Mouse (Mus musculus) lung, adult 18-20 months (tissue): Measurements from ENCODE around the gene Ada.

Source experiments
- DNase-seq, 2 experiments: peaks; one replicate each; pipeline ENCODE4 v3.0.0; 2022; ENCODE audit warnings: mixed read lengths in 2 of 2

Ada gene

GRCm38 (mm10) chr2:163749647-163750611 is at the start of gene Ada:
Gene Ada (minus strand): TSS chr2:163750239.
- DNase-seq = peak; percentile 39 to 40

DNA sequence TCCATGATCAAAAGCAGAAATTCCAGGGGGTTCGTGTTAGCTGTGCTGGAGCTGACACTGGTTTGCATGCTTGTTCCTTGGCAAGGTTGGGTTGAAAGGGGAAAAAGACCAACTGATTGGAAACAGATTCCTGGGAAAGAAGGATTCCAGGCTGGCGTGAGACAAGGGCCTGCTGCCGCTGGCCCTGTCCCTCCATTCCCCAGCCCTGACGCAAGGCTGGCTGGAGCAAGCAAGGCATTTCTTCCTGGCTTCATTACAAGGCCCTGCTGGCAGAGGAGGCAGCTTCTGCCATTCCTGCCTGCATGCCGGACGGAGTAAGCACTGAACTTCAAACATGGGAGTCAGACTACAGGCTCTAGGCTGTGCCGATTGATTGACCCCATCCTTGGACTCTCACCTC is 48.4 kb upstream of the Ada start:
- peak; percentile 62 to 67 for DNase-seq

GRCm38 (mm10) chr2:163788484-163788883 is 38.4 kb upstream of the Ada start:
- peak; percentile 65 to 71 for DNase-seq

- DNase-seq = peak; percentile 13 to 48
These were observed 37.7 kb upstream of the Ada start for GRCm38 (mm10) chr2:163787709-163788108.

DNA sequence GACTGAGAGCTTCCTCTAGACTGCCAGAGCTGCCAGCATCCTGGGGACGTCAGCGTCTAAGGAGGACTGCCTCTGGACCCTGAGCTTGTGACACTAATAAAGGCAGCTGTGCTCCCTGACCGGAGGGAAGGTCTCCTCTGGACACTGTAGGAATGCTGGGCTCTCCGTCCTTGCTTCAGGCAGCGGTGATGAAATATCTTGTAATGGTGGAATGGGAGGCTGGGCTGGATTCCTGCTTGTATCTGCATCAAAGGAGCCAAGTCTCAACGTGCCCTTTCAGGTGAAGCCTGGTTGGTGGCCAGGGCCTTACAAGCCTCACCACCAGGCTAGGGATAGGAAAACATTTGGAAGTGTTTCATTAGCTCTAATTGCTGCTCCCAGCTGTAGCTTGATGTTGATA is 37.0 kb upstream of the Ada start:
- no peak for DNase-seq

DNA sequence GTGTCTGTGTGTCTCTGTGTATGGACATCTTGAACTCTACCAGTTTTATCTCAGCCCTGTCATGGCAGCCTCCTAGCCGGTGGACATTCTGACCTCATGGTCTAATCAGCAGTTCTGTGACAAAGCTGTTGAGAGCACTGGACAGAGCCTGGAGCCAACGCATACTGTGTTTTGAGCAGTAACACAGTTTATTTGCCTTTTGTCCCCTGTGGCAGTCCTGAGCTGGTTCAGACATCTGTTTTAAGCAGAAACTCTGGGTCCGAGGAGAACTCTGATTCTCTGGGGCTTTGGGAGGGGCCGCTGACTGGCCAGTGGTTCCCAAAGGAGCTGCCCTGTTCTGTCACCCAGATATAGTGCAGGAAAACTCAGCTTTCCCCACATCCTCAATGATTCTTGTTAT is 33.9 kb upstream of the Ada start:
- no peak for DNase-seq

GRCm38 (mm10) chr2:163783368-163783767 is 33.3 kb upstream of the Ada start:
- no peak for DNase-seq

DNA sequence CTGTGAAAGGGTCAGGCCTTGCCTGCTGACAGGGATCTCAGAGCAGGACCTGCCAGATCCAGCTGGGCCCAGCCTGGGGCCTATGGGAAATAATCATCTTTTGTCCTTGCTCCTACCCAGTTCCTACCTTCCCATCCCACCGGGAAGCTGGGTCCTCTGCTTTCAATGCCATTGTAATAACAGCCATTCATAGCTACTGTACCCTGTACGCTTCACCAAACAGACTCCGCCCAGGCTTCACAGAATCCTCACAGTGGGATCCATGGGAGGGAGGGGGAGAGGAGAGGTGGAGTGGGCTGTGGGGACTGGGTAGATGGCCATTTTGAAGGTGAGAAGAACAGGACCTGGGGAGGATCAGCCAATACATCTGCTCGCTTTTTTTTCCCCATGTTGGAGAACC is 28.9 kb upstream of the Ada start:
- DNase-seq = no peak

DNA sequence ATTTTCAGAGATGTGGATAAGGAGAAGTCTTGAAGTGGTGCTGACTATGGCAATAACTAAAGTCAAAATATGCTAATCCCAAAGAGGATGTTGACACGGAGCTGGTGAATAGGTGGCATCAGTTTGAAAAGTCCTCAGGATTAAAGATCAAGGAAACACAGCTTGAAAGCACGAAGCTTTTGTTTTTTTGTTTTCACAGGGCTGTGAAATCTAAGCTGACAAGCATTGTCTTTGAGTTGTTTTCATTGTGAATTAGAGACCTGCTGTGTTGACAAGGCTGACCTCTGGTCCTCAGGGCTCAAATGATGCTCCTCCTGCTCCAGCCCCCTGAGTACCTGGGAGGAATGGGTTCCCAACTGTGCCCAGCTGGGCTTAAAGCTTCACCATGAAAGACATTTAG is 27.0 kb upstream of the Ada start:
- DNase-seq = no peak

GRCm38 (mm10) chr2:163776661-163777060 is 26.6 kb upstream of the Ada start:
- no peak for DNase-seq

- DNase-seq = no peak
These were observed 20.7 kb upstream of the Ada start for GRCm38 (mm10) chr2:163770731-163771130.

- DNase-seq = no peak
These were observed 16.9 kb upstream of the Ada start for GRCm38 (mm10) chr2:163766890-163767289.

DNA sequence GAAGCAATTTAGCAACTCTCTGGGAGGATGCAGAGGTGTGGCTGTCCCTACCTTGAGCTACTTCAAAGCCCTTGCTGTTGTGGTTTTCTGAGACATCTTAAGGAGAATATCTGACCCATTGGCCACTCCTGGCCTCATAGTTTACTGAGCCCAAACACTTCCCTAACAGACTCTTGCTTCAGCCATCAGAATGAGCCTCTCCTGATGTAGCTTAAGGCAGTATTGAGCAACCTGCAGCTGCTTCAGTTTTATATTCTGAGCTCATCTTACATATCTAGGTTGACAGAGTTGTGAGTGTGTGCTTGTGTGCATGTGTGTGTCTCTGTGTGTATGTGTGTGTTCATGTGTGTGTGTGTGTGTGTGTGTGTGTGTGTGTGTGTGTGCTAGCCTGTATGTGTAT is 16.2 kb upstream of the Ada start:
- no peak for DNase-seq

- no peak for DNase-seq
These were observed 11.4 kb upstream of the Ada start for GRCm38 (mm10) chr2:163761402-163761801.

DNA sequence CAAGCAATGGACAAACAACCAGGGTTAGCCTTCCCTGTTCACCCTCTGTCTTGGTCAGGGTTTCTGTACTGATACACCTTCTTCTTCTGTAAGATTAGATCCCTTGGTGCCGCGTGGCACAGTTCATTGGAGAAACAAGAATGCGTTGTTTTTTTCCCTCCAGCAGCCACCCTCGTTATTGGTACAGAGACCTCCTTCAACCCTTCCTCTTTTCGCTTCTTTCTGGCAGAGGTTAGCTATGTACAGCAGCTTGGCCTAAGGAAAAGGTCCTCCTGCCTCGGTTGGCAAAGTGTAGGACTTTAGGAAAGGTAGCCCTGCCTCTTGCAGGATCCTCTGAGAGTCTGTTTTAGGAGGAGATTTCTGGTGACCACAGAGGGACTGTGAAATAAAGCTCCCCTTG is 10.6 kb upstream of the Ada start:
- no peak for DNase-seq

DNA sequence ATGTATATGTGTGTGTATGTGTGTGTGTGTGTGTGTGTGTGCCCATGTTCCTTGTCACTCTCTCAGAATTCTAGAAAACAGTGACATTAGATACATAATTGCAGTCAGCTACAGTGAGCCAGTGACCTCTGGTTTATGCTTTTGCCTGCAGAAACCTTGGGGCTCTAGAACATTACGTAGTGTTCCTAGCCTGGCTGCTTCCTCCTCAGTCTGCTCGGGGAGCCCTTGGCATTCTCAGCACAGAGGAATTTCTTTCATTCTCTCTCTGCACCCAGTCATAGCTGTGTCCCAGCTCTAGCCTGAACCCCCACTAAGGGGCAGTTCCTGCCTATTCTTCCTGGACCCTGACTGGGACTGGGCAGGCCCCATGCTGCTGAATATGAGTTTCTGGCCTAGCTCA is 8.1 kb upstream of the Ada start:
- DNase-seq = no peak

DNA sequence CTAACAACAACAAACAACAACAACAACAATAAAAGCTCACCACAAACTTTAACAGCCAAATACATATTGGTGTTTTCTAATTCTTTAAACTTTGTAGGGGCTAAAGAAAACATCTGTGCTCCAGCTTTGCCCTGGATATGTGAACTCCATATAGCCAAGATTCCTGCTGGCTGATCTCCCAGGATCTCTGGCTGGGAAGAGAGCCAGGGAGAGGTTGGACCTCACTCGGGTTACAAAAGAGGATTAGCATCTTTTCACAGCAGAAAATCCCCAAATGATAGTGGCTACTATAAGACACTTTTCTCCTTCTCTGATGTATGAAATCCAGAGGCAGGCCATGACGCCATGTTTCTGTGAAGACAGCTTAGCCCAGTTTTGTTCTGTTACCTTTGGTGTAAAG is 6.7 kb upstream of the Ada start:
- peak in 1 of 2 experiments; percentile 26 for DNase-seq

DNA sequence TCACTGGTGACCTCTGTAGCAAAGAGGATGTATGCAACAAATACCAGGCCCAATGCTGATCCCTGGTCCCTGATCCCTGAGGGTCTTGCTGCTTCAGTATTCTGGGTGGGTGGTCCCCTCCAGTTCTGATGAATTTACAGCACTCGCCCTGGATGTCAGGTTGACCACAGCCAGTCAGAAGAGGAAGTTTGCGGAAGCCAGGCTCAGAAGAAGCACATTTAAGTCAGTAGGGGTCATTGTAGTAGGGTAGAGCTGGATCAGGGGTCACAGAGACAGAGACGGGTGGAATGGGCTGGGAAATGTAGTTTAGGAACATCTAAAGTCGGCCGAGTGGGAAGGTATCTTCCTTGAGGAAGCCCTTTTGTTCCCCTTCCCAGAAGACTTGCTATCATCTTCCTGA is 4.2 kb upstream of the Ada start:
- no peak for DNase-seq

DNA sequence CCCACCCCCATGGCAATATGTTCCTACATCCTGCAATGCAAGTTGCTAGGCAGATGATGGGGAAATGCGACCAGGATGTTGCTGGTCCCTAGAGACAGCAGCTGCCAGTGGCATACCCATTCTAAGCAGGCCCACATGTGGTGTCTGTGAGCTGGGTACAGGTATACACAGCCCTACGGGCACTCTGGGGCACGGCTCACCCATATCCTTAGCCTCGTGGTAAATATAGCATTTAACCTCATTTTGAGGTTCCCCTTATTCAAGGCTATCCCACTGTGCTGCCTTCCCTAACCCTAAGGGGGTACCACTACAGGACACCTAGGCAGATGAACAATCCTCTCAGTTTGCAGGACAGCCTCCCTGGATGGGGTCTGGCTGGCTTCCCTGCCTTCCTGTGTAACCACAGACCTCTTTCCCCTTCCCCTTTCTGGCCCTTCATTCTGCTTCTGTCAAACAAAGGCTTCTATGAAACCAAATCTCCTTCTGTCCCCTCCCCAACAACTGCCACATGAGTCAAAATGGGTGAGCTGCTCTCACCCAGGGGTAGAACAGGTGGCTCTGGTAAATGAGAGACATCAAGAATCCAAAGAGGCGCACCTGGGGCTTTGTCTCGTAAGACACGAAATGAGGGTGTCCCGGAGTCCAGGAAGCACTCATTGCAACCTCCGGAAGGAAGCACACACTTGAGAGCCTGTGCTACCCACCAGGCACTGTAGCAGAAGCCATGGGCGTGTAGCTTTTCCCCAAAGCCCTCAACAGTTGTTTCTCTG is 5.1 kb downstream of the Ada start:
- DNase-seq = no peak

GRCm38 (mm10) chr2:163743357-163743756 is 6.7 kb downstream of the Ada start:
- DNase-seq = peak; percentile 16 to 41

DNA sequence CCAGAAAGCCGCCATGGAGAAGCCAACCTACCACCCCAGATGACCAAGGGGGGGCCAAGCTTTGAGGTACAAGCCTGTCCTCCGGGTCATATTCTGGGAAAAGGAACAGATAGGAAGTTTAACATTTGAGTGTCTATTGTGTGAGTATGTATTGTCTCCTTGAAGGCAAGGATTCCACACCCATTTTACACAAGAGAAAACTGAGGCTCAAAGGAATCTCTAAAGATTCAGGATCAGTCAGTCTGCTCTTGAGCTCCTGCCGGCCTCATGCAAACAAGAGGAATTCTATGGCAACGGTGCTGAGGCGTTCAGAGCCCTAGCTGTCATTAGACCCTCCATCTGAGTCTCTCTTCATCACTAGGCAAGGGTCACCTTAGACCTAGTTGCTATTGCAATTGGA is 7.4 kb downstream of the Ada start:
- no peak for DNase-seq

DNA sequence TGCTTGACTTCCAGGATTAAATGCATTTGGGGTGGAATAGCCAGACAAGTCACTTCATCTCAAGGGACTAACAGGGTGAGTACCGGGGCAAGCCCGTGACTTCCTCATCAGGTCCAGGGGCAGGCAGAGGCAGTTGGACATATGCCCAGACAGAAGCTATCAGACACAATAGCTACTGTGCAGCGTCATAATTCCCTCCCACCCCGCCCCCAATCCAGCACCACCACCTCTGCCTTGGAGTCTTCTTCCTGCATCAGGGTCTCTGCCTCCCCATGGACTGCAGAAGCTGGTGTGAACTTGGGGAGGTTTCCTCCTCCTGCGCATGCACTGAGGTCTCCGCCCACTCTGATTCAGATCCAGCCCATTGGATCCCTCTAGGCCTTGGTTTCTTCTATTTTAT is 14.1 kb downstream of the Ada start:
- DNase-seq = peak in 1 of 2 experiments; percentile 41

- DNase-seq = no peak
These were observed 14.9 kb downstream of the Ada start for GRCm38 (mm10) chr2:163735163-163735562.

DNA sequence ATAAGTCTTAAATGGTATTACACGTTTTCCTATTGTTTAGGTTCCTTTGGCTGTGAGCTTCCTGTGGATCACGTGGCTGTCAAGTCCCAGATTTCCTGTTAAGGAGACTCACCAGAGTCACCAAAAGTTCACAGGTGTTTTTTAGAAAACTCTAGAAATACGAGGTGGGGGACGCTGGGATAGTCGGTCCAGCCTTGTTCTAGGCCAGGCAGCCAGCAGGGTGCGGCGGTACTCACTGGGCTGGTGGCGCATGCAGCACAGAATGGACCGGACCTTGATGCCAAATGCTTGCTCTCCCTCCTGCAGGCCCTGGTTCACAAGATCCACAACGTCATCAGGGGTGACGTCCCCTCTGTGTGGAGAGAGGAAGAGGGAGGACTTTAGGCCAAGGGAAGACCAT is 18.0 kb downstream of the Ada start:
- no peak for DNase-seq
